Mouse (Mus musculus): Measurements from ENCODE around the gene Btn1a1. TPM values are rescaled to one million over a fixed set of nuclear protein-coding genes. Genes with fewer than 3 reads are reported as not detected.

The Btn1a1 gene
- polyA plus RNA-seq, 1 experiment: 0.05 TPM

DNA sequence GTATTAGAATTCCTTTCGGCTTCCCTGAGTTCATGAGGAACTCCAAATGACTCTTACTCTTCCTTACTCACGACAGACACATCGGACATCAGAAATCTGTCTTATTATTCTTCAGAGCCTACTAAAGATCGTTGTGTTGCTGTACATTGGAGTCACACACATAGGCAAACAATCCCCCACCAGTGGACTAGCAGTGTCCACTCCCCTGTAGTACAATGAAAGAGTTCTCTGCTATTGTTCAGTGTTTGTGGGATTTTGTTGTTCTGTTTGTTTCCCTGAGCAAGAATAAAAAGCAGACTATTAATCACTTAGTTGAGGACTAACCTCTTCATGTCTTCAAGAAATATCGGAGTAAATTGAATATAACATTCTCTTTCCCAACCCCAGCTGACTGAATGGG, 31.9 kb downstream of the Btn1a1 start:
- Histone ChIP-seq H3K4me1 (replicated peaks; ENCODE audit: control insufficient read depth, insufficient read depth, low read length) (peaks cover 12% of the 10 kb centered on the region), H3K27ac (ENCODE audit: control insufficient read depth, insufficient read depth, low read length) (no peak overlapping the region), H3K4me3 (ENCODE audit: control insufficient read depth, insufficient read depth, low read length) (no peak overlapping the region), H3K27me3 (ENCODE audit: control insufficient read depth, insufficient read depth, low read length) (no peaks in the 10 kb centered on the region), H3K36me3 (ENCODE audit: control insufficient read depth, insufficient read depth, low read length) (no peaks in the 10 kb centered on the region)
- DNase-seq: no peak
- no peak for TF ChIP-seq POLR2A (IDR thresholded peaks at IDR 0.05; ENCODE audit: control insufficient read depth, extremely low read depth, insufficient read depth, low read length, poor library complexity)
- TF ChIP-seq CTCF (IDR thresholded peaks at IDR 0.05; ENCODE audit: borderline replicate concordance, control insufficient read depth, extremely low read depth, insufficient read depth, low read length, poor library complexity): no peak
- WGBS: 81% methylated on average over 5 of the region's 5 CpGs

DNA sequence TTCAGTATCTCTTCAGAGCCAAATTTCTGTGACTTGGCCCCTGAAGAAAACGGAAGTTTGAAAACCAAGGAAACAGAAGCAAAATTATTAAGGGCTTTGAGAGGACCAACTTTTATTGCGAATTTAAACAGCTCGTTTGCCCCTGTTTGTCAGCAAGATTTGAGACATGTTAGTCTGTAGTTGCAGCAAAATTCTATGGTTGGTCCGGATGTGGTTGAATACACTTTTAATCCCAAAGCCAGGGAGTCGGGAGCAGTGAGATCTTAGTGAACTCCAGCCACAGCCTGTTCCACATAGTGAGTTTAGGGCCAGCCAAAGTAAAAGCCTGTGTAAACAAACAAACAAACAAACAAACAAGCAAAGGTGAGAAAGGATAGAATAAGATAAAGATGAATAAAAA, 32.5 kb downstream of the Btn1a1 start:
- TF ChIP-seq POLR2A (IDR thresholded peaks at IDR 0.05; ENCODE audit: control insufficient read depth, extremely low read depth, insufficient read depth, low read length, poor library complexity): no peak
- no peak for TF ChIP-seq CTCF (IDR thresholded peaks at IDR 0.05; ENCODE audit: borderline replicate concordance, control insufficient read depth, extremely low read depth, insufficient read depth, low read length, poor library complexity)
- WGBS: 1% methylated on average over 5 of the region's 5 CpGs
- Histone ChIP-seq H3K4me3 (ENCODE audit: control insufficient read depth, insufficient read depth, low read length) (no peak overlapping the region), H3K27me3 (ENCODE audit: control insufficient read depth, insufficient read depth, low read length) (no peaks in the 10 kb centered on the region), H3K4me1 (replicated peaks; ENCODE audit: control insufficient read depth, insufficient read depth, low read length) (peaks cover 12% of the 10 kb centered on the region), H3K27ac (ENCODE audit: control insufficient read depth, insufficient read depth, low read length) (no peak overlapping the region), H3K36me3 (ENCODE audit: control insufficient read depth, insufficient read depth, low read length) (no peaks in the 10 kb centered on the region)
- no peak for DNase-seq

DNA sequence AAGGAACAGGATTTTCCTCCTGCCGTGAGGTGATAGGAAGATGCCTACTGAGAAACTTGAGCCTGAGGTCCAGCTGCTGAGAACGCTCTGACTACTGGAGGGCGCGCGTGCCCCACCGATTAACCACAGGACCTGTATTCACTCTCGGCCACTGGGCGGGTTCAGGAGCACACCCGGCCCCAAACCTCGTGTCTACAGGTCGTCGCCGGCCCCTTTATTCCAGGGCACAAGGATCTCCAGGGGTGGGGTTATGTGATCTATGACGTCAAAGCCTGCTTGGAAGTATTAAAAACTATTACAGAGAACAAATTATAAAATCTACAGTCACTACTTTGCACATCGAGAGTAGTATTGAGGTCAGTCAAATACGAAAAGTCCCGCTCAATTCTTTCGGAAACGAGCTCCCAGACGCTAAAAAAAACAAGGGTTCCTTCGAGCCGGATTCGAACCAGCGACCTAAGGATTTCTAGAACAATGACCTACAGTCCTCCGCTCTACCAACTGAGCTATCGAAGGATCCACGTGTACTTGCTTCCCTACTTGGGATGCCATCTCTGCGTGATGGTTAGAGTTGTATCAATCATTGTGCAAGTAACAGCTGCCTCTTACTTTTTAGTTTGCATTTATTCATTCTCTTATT, 33.0 kb downstream of the Btn1a1 start:
- peak; percentile 91 for DNase-seq
- Histone ChIP-seq H3K4me3 (ENCODE audit: control insufficient read depth, insufficient read depth, low read length) (peak overlapping the region; percentile 37), H3K27me3 (ENCODE audit: control insufficient read depth, insufficient read depth, low read length) (no peaks in the 10 kb centered on the region), H3K27ac (ENCODE audit: control insufficient read depth, insufficient read depth, low read length) (0 out of 2 replicates have a peak overlapping the region, but pooled peaks have one; percentile 28), H3K36me3 (ENCODE audit: control insufficient read depth, insufficient read depth, low read length) (no peaks in the 10 kb centered on the region), H3K4me1 (replicated peaks; ENCODE audit: control insufficient read depth, insufficient read depth, low read length) (peaks cover 12% of the 10 kb centered on the region)
- TF ChIP-seq POLR2A (IDR thresholded peaks at IDR 0.05; ENCODE audit: control insufficient read depth, extremely low read depth, insufficient read depth, low read length, poor library complexity): no peak
- TF ChIP-seq CTCF (IDR thresholded peaks at IDR 0.05; ENCODE audit: borderline replicate concordance, control insufficient read depth, extremely low read depth, insufficient read depth, low read length, poor library complexity): peak; percentile 83
- WGBS: under 1% methylated on average over 28 of the region's 28 CpGs

- H3K27me3 ChIP-seq (ENCODE audit: control insufficient read depth, insufficient read depth, low read length): no peaks in the 10 kb centered on the region
- WGBS: under 1% methylated on average over 15 of the region's 15 CpGs
These were observed 34.3 kb downstream of the Btn1a1 start for GRCm38 (mm10) chr13:23431351-23431771.

GRCm38 (mm10) chr13:23430734-23431133, 35.0 kb downstream of the Btn1a1 start:
- H3K4me1 ChIP-seq (replicated peaks; ENCODE audit: control insufficient read depth, insufficient read depth, low read length): peaks cover 8% of the 10 kb centered on the region
- under 1% methylated on average over 17 of the region's 17 CpGs for WGBS
- H3K36me3 ChIP-seq (ENCODE audit: control insufficient read depth, insufficient read depth, low read length): no peaks in the 10 kb centered on the region
- TF ChIP-seq POLR2A (IDR thresholded peaks at IDR 0.05; ENCODE audit: control insufficient read depth, extremely low read depth, insufficient read depth, low read length, poor library complexity): no peak
- TF ChIP-seq CTCF (IDR thresholded peaks at IDR 0.05; ENCODE audit: borderline replicate concordance, control insufficient read depth, extremely low read depth, insufficient read depth, low read length, poor library complexity): no peak
- peak overlapping the region; percentile 74 for H3K4me3 ChIP-seq (ENCODE audit: control insufficient read depth, insufficient read depth, low read length)
- DNase-seq: peak; percentile 71
- H3K27me3 ChIP-seq (ENCODE audit: control insufficient read depth, insufficient read depth, low read length): no peaks in the 10 kb centered on the region
- H3K27ac ChIP-seq (ENCODE audit: control insufficient read depth, insufficient read depth, low read length): peak overlapping the region; percentile 13; the same call in 1 of the 2 replicates

More at GRCm38 (mm10) chr13:23431351-23431771, 34.3 kb downstream of the Btn1a1 start:
- H3K27ac ChIP-seq (ENCODE audit: control insufficient read depth, insufficient read depth, low read length): peak overlapping the region; percentile 46
- TF ChIP-seq CTCF (IDR thresholded peaks at IDR 0.05; ENCODE audit: borderline replicate concordance, control insufficient read depth, extremely low read depth, insufficient read depth, low read length, poor library complexity) (no peak), POLR2A (IDR thresholded peaks at IDR 0.05; ENCODE audit: control insufficient read depth, extremely low read depth, insufficient read depth, low read length, poor library complexity) (no peak)
- H3K36me3 ChIP-seq (ENCODE audit: control insufficient read depth, insufficient read depth, low read length): no peaks in the 10 kb centered on the region
- H3K4me3 ChIP-seq (ENCODE audit: control insufficient read depth, insufficient read depth, low read length): peak overlapping the region; percentile 37
- peak; percentile 87 for DNase-seq
- peaks cover 9% of the 10 kb centered on the region for H3K4me1 ChIP-seq (replicated peaks; ENCODE audit: control insufficient read depth, insufficient read depth, low read length)

DNA sequence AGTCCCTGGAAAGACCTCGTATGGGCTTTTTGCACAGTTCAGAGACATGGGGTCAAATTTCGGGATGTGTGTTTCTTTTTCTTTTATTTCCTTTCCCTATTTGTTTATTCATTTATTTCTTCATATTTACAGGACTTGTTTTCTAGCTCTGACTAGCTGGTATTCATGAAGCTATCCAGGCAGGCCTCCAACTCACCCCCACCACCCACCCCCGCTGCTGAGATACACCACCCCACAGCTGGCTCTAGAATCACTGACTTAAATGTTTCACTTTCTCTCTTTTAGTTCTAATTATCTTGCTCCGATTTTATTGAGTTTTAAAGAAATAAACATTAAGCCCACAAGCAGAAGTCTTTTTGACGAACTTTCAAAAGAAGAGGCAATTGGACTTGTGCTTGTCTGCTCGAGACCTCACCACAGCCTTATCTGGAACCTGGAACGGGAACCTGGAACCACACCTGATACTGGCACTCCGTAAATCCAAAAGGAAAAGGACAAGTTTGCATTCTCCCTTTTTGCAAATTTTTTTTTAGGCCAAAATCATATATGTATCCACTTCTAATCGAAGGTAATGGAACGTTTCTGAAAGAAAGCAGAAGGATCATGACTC, 35.8 kb downstream of the Btn1a1 start:
- no peak for DNase-seq
- 27% methylated on average over 10 of the region's 10 CpGs for WGBS
- H3K27me3 ChIP-seq (ENCODE audit: control insufficient read depth, insufficient read depth, low read length): no peaks in the 10 kb centered on the region
- H3K4me1 ChIP-seq (replicated peaks; ENCODE audit: control insufficient read depth, insufficient read depth, low read length): peaks cover 5% of the 10 kb centered on the region; the same call in 1 of the 2 replicates
- H3K27ac ChIP-seq (ENCODE audit: control insufficient read depth, insufficient read depth, low read length): no peak overlapping the region
- no peak overlapping the region for H3K4me3 ChIP-seq (ENCODE audit: control insufficient read depth, insufficient read depth, low read length)
- TF ChIP-seq CTCF (IDR thresholded peaks at IDR 0.05; ENCODE audit: borderline replicate concordance, control insufficient read depth, extremely low read depth, insufficient read depth, low read length, poor library complexity): no peak
- TF ChIP-seq POLR2A (IDR thresholded peaks at IDR 0.05; ENCODE audit: control insufficient read depth, extremely low read depth, insufficient read depth, low read length, poor library complexity): no peak
- no peaks in the 10 kb centered on the region for H3K36me3 ChIP-seq (ENCODE audit: control insufficient read depth, insufficient read depth, low read length)

All from thymus, adult 2 months (tissue).